Comparison of ENCODE assay signal across 9 mouse cellular contexts in the genomic region with DNA sequence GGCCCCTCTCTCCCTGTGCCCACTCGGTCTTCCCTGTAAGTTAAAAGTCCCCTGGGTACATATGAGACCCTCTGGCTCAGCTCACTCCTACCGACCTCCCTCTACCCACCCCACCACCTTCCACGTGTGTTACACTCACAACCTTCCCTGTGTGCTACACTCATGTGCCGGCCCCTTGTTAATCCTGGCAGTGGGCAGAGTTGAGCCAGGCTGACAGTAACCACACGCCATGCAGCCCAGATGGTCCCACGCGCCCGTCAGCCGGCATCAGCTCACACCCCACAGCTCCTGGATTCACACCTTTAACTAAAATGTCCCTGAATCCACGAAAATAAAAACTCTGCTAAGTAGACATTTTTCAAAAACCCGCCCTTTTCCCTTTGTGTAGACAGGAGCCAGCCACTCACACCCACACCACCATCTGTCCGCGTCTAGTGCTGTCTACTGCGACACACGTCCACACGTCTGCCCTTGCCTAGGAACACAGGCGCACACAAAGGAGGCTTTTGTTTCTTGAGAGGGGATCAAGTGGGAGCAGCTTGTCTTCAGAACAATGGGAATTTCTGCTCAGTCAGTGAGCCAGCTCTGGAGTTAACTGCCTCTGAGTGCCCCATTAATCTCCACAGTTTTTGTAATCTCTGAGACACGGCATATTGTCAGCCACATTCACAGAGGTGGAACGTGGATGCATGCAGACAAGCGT.
DNase-seq lines count a peak whose midpoint lies in the region; ATAC-seq lines count a peak whose summit lies in the region.
"Had no signal": no experiment of that assay in that cellular context is flagged by ENCODE, and none has a peak within 500 bp of the region (broad histone marks: within the 10 kb centered on the region; RNA-seq: fewer than 3 reads in every experiment).

No protein-coding gene starts in this region.

- peak overlapping the region; percentile 87 for H3K27ac ChIP-seq in hindbrain, embryonic 12.5 days
- no peak overlapping the region for H3K27ac ChIP-seq in limb, embryonic 13.5 days

- H3K4me1 ChIP-seq in hindbrain, embryonic 12.5 days: peaks cover 33% of the 10 kb centered on the region
- peaks cover 19% of the 10 kb centered on the region for H3K4me1 ChIP-seq in limb, embryonic 13.5 days

- H3K36me3 ChIP-seq in hindbrain, embryonic 12.5 days: no peaks in the 10 kb centered on the region
- peaks cover 6% of the 10 kb centered on the region; the same call in 1 of the 2 replicates for H3K36me3 ChIP-seq in limb, embryonic 13.5 days

- peak; percentile 89 for ATAC-seq in hindbrain, embryonic 12.5 days (ENCODE audit: low FRiP score)
- ATAC-seq in limb, embryonic 13.5 days (ENCODE audit: low FRiP score, low read depth): peak; percentile 51; the same call in 1 of the 2 replicates
- ATAC-seq: Patski had no signal

- H3K9ac ChIP-seq in hindbrain, embryonic 12.5 days: peak overlapping the region; percentile 27
- 0 out of 2 replicates have a peak overlapping the region, but pooled peaks have one; percentile 13 for H3K9ac ChIP-seq in limb, embryonic 13.5 days

- peak; percentile 30 for DNase-seq in ES-CJ7 (ENCODE audit: low read depth, low spot score)
- peak; percentile 80 for DNase-seq in embryo, embryonic 11 days
- DNase-seq in telencephalon, adult 2 months (ENCODE audit: low read depth, low spot score): peak; percentile 94
- DNase-seq in adipocyte (ENCODE audit: low spot score): no peak
- DNase-seq in urinary bladder, adult 18-20 months (ENCODE audit: low spot score in 2 of 2): no peak
- DNase-seq in spleen, postnatal 36 days (ENCODE audit: low spot score in 2 of 2): no peak

- 25% methylated on average over 20 of the region's 20 CpGs for WGBS in hindbrain, embryonic 12.5 days
- WGBS in limb, embryonic 13.5 days: 51% methylated on average over 20 of the region's 20 CpGs

- no peak overlapping the region for H3K4me3 ChIP-seq in hindbrain, embryonic 12.5 days
- no peak overlapping the region for H3K4me3 ChIP-seq in limb, embryonic 13.5 days

- peak overlapping the region; percentile 3; the same call in 1 of the 2 replicates for H3K4me2 ChIP-seq in hindbrain, embryonic 12.5 days (replicated peaks)
- H3K4me2 ChIP-seq in limb, embryonic 13.5 days (replicated peaks): no peak overlapping the region

- H3K9me3 ChIP-seq in hindbrain, embryonic 12.5 days (replicated peaks): no peaks in the 10 kb centered on the region; the same call in 1 of the 2 replicates
- H3K9me3 ChIP-seq in limb, embryonic 13.5 days: peaks cover 4% of the 10 kb centered on the region; the same call in 1 of the 2 replicates

- H3K27me3 ChIP-seq in hindbrain, embryonic 12.5 days: peaks cover 8% of the 10 kb centered on the region; the same call in 1 of the 2 replicates
- no peaks in the 10 kb centered on the region for H3K27me3 ChIP-seq in limb, embryonic 13.5 days
- H3K27me3 ChIP-seq: Patski had no signal

Comparison
In these comparisons a context has a peak if more than half of its experiments do, and no peak if none do; other contexts are left out.
1. DNase-seq: peak in ES-CJ7 (single experiment), embryo, embryonic 11 days (single experiment) and telencephalon, adult 2 months (single experiment); none in adipocyte (single experiment), urinary bladder, adult 18-20 months (0 of 2) and spleen, postnatal 36 days (0 of 2).